Mouse (Mus musculus) macrophage (primary cell): ENCODE measurements around the gene Glt1d1. TPM values are rescaled to one million over a fixed set of nuclear protein-coding genes. Genes with fewer than 3 reads are reported as not detected.

Experiments
- H3K27ac ChIP-seq: fragments of 350-480 bp; formaldehyde crosslinking; 2 replicates; pipeline ENCODE4 v1.9.0; 2021
- H3K36me3 ChIP-seq: fragments of 350-480 bp; formaldehyde crosslinking; 2 replicates; pipeline ENCODE4 v1.9.0; 2021; ENCODE audit errors: inconsistent target
- H3K4me3 ChIP-seq: fragments of 350-480 bp; formaldehyde crosslinking; 2 replicates; pipeline ENCODE4 v1.9.0; 2021; ENCODE audit errors: inconsistent target
- H3K79me2 ChIP-seq: fragments of 350-480 bp; formaldehyde crosslinking; 2 replicates; pipeline ENCODE4 v1.9.0; 2021; ENCODE audit errors: inconsistent target
- WGBS: methylation state at CpG from one replicate; pipeline ENCODE4 v1.1.7; 2026; ENCODE audit warnings: inconsistent platforms; ENCODE audit not compliant: missing documents; 5-methylcytosine and 5-hydroxymethylcytosine counted together
- polyA plus RNA-seq: library from polyadenylated mRNA; stranded (reverse); fragments of 250-400 nt; gene quantifications from 3 replicates; pipeline ENCODE4 v1.2.4, GENCODE M21; 2018; ENCODE audit warnings: inconsistent platforms
- total RNA-seq, 78 experiments: library from RNA; depleted of rRNA; stranded (reverse); fragments of 250-400 nt; gene quantifications; 1 replicate in 9 of 78; 2 replicates in 24 of 78; 3 replicates in 43 of 78; 4 replicates in 2 of 78; pipeline ENCODE4 v1.2.4; 2018; ENCODE audit warnings: inconsistent platforms in 56 of 78

The Glt1d1 gene
- total RNA-seq (2018; cell fraction: chromatin; rRNA removed), result not detected
- not detected for total RNA-seq (2018; cell fraction: cytosol; rRNA removed)
- total RNA-seq (2018; cell fraction: nucleus; rRNA removed), result under 1 TPM in 1 of 26 experiments, not detected in 25; 0.15 TPM
- 0.09 TPM in 1 of 3 replicates, not detected in the others for polyA plus RNA-seq

GRCm38 (mm10) chr5:127632167-127633145 is at the start of gene Glt1d1, which contains the start of gene Slc15a4:
Glt1d1 (plus strand) TSS chr5:127632262.
Slc15a4 (minus strand) TSS chr5:127632897.
- H3K27ac ChIP-seq, result no peak within 1 kb of the TSS
- WGBS, result 2% methylated on average over 43 of the region's 62 CpGs

GRCm38 (mm10) chr5:127583658-127584057 is 48.4 kb upstream of the Glt1d1 start:
- Histone ChIP-seq H3K27ac (no peak overlapping the region), H3K4me3 (no peak overlapping the region), H3K36me3 (no peaks in the 10 kb centered on the region), H3K79me2 (no peaks in the 10 kb centered on the region)
- 82% methylated on average over 8 of the region's 8 CpGs for WGBS

More at GRCm38 (mm10) chr5:127632167-127633145, at the start of gene Glt1d1, which contains the start of gene Slc15a4:
- Histone ChIP-seq H3K4me3 (no peak within 1 kb of the TSS), H3K36me3 (no peaks in the 10 kb centered on the region), H3K79me2 (no peaks in the 10 kb centered on the region)

- 81% methylated on average over 6 of the region's 6 CpGs for WGBS
- no peak overlapping the region for H3K4me3 ChIP-seq
- peaks cover 15% of the 10 kb centered on the region; the same call in 1 of the 2 replicates for H3K36me3 ChIP-seq
- H3K27ac ChIP-seq, result no peak overlapping the region
- no peaks in the 10 kb centered on the region for H3K79me2 ChIP-seq
Measured at GRCm38 (mm10) chr5:127587854-127588253, 44.2 kb upstream of the Glt1d1 start.

- Histone ChIP-seq H3K36me3 (peaks cover 60% of the 10 kb centered on the region), H3K4me3 (no peak overlapping the region), H3K27ac (no peak overlapping the region), H3K79me2 (peaks cover 36% of the 10 kb centered on the region)
- 81% methylated on average over 5 of the region's 5 CpGs for WGBS
Measured at GRCm38 (mm10) chr5:127592406-127592805, 39.7 kb upstream of the Glt1d1 start.

GRCm38 (mm10) chr5:127592854-127593253 is 39.2 kb upstream of the Glt1d1 start:
- Histone ChIP-seq H3K36me3 (peaks cover 64% of the 10 kb centered on the region), H3K4me3 (no peak overlapping the region), H3K27ac (no peak overlapping the region), H3K79me2 (peaks cover 41% of the 10 kb centered on the region)
- 84% methylated on average over 6 of the region's 6 CpGs for WGBS

- WGBS, result 93% methylated on average over 3 of the region's 3 CpGs
- no peak overlapping the region for H3K4me3 ChIP-seq
- H3K79me2 ChIP-seq, result peaks cover 69% of the 10 kb centered on the region
- peaks cover 92% of the 10 kb centered on the region for H3K36me3 ChIP-seq
- H3K27ac ChIP-seq, result no peak overlapping the region
Measured at GRCm38 (mm10) chr5:127595676-127596075, 36.4 kb upstream of the Glt1d1 start.

GRCm38 (mm10) chr5:127596862-127597261 is 35.2 kb upstream of the Glt1d1 start:
- H3K4me3 ChIP-seq, result no peak overlapping the region
- H3K79me2 ChIP-seq, result peaks cover 81% of the 10 kb centered on the region
- no peak overlapping the region for H3K27ac ChIP-seq
- WGBS, result 82% methylated on average over 7 of the region's 7 CpGs
- peaks cover 98% of the 10 kb centered on the region for H3K36me3 ChIP-seq

GRCm38 (mm10) chr5:127602996-127603395 is 29.1 kb upstream of the Glt1d1 start:
- H3K36me3 ChIP-seq, result peaks cover 88% of the 10 kb centered on the region
- 93% methylated on average over 5 of the region's 5 CpGs for WGBS
- no peak overlapping the region for H3K27ac ChIP-seq
- peaks cover 100% of the 10 kb centered on the region for H3K79me2 ChIP-seq
- no peak overlapping the region for H3K4me3 ChIP-seq

GRCm38 (mm10) chr5:127607507-127607906 is 24.6 kb upstream of the Glt1d1 start:
- Histone ChIP-seq H3K79me2 (peaks cover 96% of the 10 kb centered on the region), H3K27ac (peak overlapping the region; percentile 98), H3K36me3 (peaks cover 44% of the 10 kb centered on the region), H3K4me3 (no peak overlapping the region)
- WGBS, result 50% methylated on average over 2 of the region's 2 CpGs

- Histone ChIP-seq H3K27ac (peak overlapping the region; percentile 98), H3K36me3 (peaks cover 26% of the 10 kb centered on the region), H3K4me3 (no peak overlapping the region), H3K79me2 (peaks cover 96% of the 10 kb centered on the region)
- WGBS, result 91% methylated on average over 7 of the region's 7 CpGs
Measured at GRCm38 (mm10) chr5:127609191-127609714, 22.8 kb upstream of the Glt1d1 start.

GRCm38 (mm10) chr5:127610787-127611509 is 21.1 kb upstream of the Glt1d1 start:
- Histone ChIP-seq H3K36me3 (peaks cover 9% of the 10 kb centered on the region; the same call in 1 of the 2 replicates), H3K4me3 (no peak overlapping the region), H3K79me2 (peaks cover 96% of the 10 kb centered on the region), H3K27ac (peak overlapping the region; percentile 98)
- WGBS, result 0% methylated on average over 5 of the region's 6 CpGs

- Histone ChIP-seq H3K4me3 (no peak overlapping the region), H3K79me2 (peaks cover 94% of the 10 kb centered on the region), H3K27ac (peak overlapping the region; percentile 98), H3K36me3 (no peaks in the 10 kb centered on the region)
- WGBS, result 45% methylated on average over 1 of the region's 1 CpGs
Measured at GRCm38 (mm10) chr5:127611881-127612280, 20.2 kb upstream of the Glt1d1 start.

GRCm38 (mm10) chr5:127612397-127612796 is 19.7 kb upstream of the Glt1d1 start:
- Histone ChIP-seq H3K36me3 (no peaks in the 10 kb centered on the region), H3K4me3 (no peak overlapping the region), H3K27ac (peak overlapping the region; percentile 98), H3K79me2 (peaks cover 89% of the 10 kb centered on the region)
- WGBS, result 96% methylated on average over 6 of the region's 6 CpGs

- H3K36me3 ChIP-seq, result no peaks in the 10 kb centered on the region
- 11% methylated on average over 3 of the region's 3 CpGs for WGBS
- peaks cover 58% of the 10 kb centered on the region for H3K79me2 ChIP-seq
- peak overlapping the region; percentile 72 for H3K4me3 ChIP-seq
- H3K27ac ChIP-seq, result peak overlapping the region; percentile 98
Measured at GRCm38 (mm10) chr5:127615459-127615858, 16.6 kb upstream of the Glt1d1 start.
